Mouse (Mus musculus) liver, postnatal 0 days (tissue): ENCODE measurements at regions not wholly inside any gene's neighbourhood (a gene's known extent, or its start where the extent isn't known, plus 50 kb on each side); places are given as distances from the start of the nearest gene placed in this dataset.

Experiments
- ATAC-seq: fragments of 200-750 bp; cut with Nextera tagmentation; 2 replicates; pipeline ENCODE4 v1.8.0; 2017; ENCODE audit warnings: mild to moderate bottlenecking, moderate library complexity
- DNase-seq: peaks from one replicate; pipeline ENCODE4 v3.0.0-alpha.2; 2016
- H3K27ac ChIP-seq: fragments of 300-500 bp; sonication (generic); 2 replicates; pipeline ENCODE4 v1.5.1; 2014; ENCODE audit warnings: antibody characterized with exemption, moderate library complexity, mild to moderate bottlenecking, low read depth
- H3K27me3 ChIP-seq: fragments of 300-500 bp; sonication (generic); 2 replicates; pipeline ENCODE4 v1.6.1; 2014; ENCODE audit warnings: low read length, control low read depth, mixed read lengths; ENCODE audit not compliant: insufficient read depth
- H3K36me3 ChIP-seq: fragments of 300-500 bp; sonication (generic); replicated peaks from 2 replicates; pipeline ENCODE4 v1.6.1; 2014; ENCODE audit warnings: mild to moderate bottlenecking, control low read depth, low read length, moderate library complexity, mixed read lengths; ENCODE audit not compliant: insufficient read depth
- H3K4me1 ChIP-seq: fragments of 300-500 bp; sonication (generic); 2 replicates; pipeline ENCODE4 v1.6.1; 2014; ENCODE audit warnings: antibody characterized with exemption, mild to moderate bottlenecking, control low read depth; ENCODE audit not compliant: insufficient read depth
- H3K4me2 ChIP-seq: fragments of 300-500 bp; sonication (generic); 2 replicates; pipeline ENCODE4 v1.6.1; 2014; ENCODE audit warnings: low read depth, mild to moderate bottlenecking, low read length, moderate library complexity, mixed read lengths
- H3K4me3 ChIP-seq: fragments of 300-500 bp; sonication (generic); 2 replicates; pipeline ENCODE4 v1.5.1; 2014; ENCODE audit warnings: low read depth, low read length
- H3K9ac ChIP-seq: fragments of 300-500 bp; sonication (generic); replicated peaks from 2 replicates; pipeline ENCODE4 v1.6.1; 2014; ENCODE audit warnings: mild to moderate bottlenecking, moderate library complexity
- H3K9me3 ChIP-seq: fragments of 300-500 bp; sonication (generic); 2 replicates; pipeline ENCODE4 v1.6.1; 2016; ENCODE audit warnings: mild to moderate bottlenecking, control low read depth, low read length, mixed read lengths
- CTCF ChIP-seq: sonication (generic); IDR thresholded peaks from 2 replicates; pipeline ENCODE4 v1.5.1; 2016; ENCODE audit warnings: antibody characterized with exemption, low read depth
- EP300 ChIP-seq: IDR thresholded peaks from 2 replicates; pipeline ENCODE4 v1.6.1; 2016; ENCODE audit warnings: antibody characterized with exemption, low read depth, mild to moderate bottlenecking
- WGBS: fragments of 180-500 bp; shearing (Covaris S2); extraction: QIAGEN DNeasy Blood & Tissue Kit; methylation state at CpG from one replicate; pipeline ENCODE4 v1.1.7; 2014; ENCODE audit not compliant: insufficient replicate concordance; 5-methylcytosine and 5-hydroxymethylcytosine counted together

DNA sequence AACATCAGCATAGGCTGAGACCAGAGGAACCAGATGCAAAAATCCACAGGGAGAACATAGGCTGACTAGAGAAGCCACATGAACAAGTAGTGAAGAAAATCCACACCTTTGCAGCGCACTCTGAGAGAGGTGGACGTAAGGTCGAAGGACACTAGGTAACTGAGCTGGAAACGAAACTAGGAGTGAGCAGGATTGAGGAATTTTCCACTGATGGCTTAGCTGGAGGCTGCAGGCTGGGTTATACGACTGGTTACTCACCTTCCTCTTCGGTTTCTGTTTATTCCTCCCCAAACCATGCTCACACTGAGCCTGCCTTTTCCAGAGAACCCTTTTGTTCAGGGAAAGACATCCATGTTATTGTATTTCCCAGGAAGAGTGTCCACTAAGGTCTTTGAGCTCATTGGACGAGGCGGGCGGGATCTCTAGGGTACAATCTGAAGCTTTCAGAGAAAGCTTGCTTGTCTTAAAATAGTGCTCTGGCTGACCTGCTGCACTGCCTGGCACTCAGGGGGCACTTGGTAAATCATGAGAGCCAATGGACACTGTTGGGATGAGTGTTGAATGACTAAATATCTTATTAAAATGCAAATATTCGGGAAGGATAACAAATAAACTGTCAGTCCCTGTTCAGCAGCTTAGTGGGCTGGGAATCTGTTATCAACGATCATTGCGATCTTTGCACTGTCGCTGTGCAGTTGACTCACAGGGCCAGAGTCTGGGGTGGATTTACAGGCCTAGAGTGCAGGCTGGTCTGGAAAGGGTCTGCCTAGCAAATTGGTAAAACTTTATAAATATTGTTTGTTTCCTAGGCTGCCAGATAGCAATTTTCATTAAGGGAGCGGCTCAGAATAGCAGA is 76.7 kb upstream of the Bbx start:
- ATAC-seq, result no peak
- TF ChIP-seq CTCF, result no peak
- no peak for TF ChIP-seq EP300
- 62% methylated on average over 14 of the region's 14 CpGs for WGBS
- Histone ChIP-seq H3K27ac (no peak overlapping the region), H3K4me3 (no peak overlapping the region), H3K27me3 (no peaks in the 10 kb centered on the region), H3K4me1 (no peaks in the 10 kb centered on the region), H3K9ac (no peak overlapping the region), H3K36me3 (no peaks in the 10 kb centered on the region), H3K4me2 (no peak overlapping the region), H3K9me3 (no peaks in the 10 kb centered on the region)
- DNase-seq, result no peak

DNA sequence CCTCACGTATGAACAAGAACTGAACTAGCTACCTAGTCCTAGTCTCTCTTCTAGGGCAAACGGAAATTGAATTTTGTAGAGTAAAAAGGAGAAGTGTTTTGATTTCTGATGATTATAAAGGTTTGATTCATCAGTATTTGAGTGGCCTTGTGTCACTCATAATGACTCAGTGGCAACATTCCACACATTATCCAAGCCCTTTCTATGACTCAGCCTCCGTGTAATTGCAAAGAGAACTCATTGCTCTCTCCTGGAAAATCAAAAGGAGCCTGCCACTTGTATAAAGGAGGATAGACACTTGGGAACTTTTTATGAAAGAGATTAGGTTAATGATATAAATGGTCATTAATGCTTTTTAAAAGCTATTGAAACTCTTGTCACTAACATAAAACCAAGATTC is 72.4 kb upstream of the Bbx start:
- 62% methylated on average over 3 of the region's 3 CpGs for WGBS
- Histone ChIP-seq H3K27ac (no peak overlapping the region), H3K36me3 (no peaks in the 10 kb centered on the region), H3K4me1 (no peaks in the 10 kb centered on the region), H3K4me3 (no peak overlapping the region), H3K9ac (no peak overlapping the region), H3K9me3 (no peaks in the 10 kb centered on the region), H3K4me2 (no peak overlapping the region), H3K27me3 (no peaks in the 10 kb centered on the region)
- ATAC-seq (no peak), DNase-seq (no peak)
- TF ChIP-seq EP300 (no peak), CTCF (no peak)

DNA sequence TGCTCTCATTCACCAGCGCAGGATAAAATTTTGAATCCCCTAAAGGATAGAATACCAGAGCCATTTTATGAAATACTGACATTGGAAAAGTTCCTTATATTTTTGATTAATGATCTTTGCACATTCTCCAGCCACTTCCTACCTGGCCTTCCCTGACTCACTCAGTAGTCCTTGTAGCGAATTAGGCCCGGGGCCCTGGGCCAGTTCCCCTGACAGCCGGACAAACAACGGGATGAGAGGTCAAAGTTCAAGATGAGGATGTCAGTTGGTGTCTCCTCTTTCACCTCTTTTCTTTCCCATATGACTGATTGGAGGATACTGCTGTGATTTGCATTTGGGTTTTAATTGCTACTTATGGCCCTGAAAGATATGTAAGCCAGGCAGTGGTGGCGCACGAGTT is 66.7 kb upstream of the Bbx start:
- Histone ChIP-seq H3K36me3 (no peaks in the 10 kb centered on the region), H3K9me3 (no peaks in the 10 kb centered on the region), H3K4me1 (no peaks in the 10 kb centered on the region), H3K27me3 (no peaks in the 10 kb centered on the region), H3K9ac (no peak overlapping the region), H3K4me2 (no peak overlapping the region), H3K4me3 (no peak overlapping the region), H3K27ac (no peak overlapping the region)
- WGBS, result 61% methylated on average over 7 of the region's 7 CpGs
- peak; percentile 18 for DNase-seq
- no peak for TF ChIP-seq CTCF
- TF ChIP-seq EP300, result no peak
- ATAC-seq, result peak; percentile 72; the same call in 1 of the 2 replicates

DNA sequence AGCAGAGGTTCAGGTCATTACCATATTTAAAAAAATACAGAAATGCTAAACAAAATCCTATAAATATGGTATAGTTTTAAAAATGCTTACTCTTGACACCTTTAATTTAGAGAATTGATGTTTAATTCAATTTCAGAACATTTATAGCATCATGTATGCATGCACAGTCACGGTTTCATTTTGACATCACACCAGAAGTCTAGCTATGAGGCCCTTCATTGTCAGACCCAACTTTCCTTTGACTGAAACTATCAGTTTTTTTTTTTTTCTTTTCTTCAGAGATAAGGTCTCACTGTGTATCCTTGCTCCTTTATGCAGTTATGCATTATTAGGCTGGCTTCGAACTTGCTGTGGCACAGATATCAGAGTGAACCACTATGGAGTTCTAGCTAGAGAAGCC is 61.5 kb upstream of the Bbx start:
- Histone ChIP-seq H3K9ac (no peak overlapping the region), H3K9me3 (no peaks in the 10 kb centered on the region), H3K27me3 (no peaks in the 10 kb centered on the region), H3K36me3 (no peaks in the 10 kb centered on the region), H3K27ac (no peak overlapping the region), H3K4me3 (no peak overlapping the region), H3K4me1 (no peaks in the 10 kb centered on the region), H3K4me2 (no peak overlapping the region)
- no peak for TF ChIP-seq CTCF
- TF ChIP-seq EP300, result no peak
- 85% methylated on average over 2 of the region's 2 CpGs for WGBS
- no peak for DNase-seq
- no peak for ATAC-seq

DNA sequence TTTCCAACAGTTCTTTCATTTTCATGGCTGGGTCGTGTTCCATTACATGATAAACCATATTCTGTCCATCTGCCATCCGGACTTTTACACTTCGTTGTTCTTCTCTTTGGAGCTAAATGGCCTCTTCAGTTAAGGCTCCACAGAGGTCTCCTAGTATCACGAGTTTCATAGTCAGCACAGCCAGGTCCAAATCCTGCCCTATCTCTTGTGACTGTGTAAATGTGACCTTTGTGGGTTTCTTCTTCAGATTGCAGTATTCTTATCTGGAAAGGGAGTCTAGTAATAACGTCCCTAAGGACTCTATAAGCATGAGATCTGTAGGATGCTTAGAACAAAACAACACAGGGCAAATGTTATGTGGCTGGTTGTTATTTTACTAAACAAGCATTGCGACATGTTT is 57.1 kb upstream of the Bbx start:
- DNase-seq (no peak), ATAC-seq (no peak)
- Histone ChIP-seq H3K4me1 (no peaks in the 10 kb centered on the region), H3K9me3 (no peaks in the 10 kb centered on the region), H3K27me3 (no peaks in the 10 kb centered on the region), H3K27ac (no peak overlapping the region), H3K4me3 (no peak overlapping the region), H3K36me3 (no peaks in the 10 kb centered on the region), H3K4me2 (no peak overlapping the region), H3K9ac (no peak overlapping the region)
- TF ChIP-seq CTCF (no peak), EP300 (no peak)
- WGBS, result 66% methylated on average over 6 of the region's 6 CpGs

DNA sequence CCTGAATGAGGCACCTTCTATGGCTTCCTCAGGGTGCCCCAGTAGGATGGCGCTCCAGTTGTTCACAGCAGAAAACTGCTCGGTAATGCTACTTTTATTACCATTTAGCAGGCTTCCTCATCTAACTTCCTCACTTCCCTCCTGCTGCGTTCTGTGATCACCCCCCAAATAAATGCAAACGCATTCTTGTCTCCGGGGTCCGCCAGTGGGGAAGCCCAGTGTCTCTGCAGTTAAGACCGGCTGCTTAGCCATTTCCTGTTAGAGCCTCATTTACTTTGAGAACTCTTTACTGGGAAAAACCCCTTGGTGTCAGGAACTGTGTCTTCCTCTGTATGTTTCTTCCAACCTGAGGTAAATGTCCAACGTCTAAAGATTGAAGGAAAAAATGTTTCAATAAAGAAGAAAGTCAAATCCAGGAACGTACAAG is 50.2 kb upstream of the Bbx start:
- Histone ChIP-seq H3K4me2 (peak overlapping the region; percentile 42; the same call in 1 of the 2 replicates), H3K36me3 (no peaks in the 10 kb centered on the region), H3K27ac (no peak overlapping the region), H3K4me3 (no peak overlapping the region), H3K9me3 (no peaks in the 10 kb centered on the region), H3K27me3 (no peaks in the 10 kb centered on the region), H3K4me1 (no peaks in the 10 kb centered on the region), H3K9ac (no peak overlapping the region)
- ATAC-seq, result no peak
- 14% methylated on average over 9 of the region's 9 CpGs for WGBS
- TF ChIP-seq CTCF, result no peak
- TF ChIP-seq EP300, result no peak
- no peak for DNase-seq
